Mouse (Mus musculus) kidney, embryonic 16.5 days (tissue): ENCODE results near the gene Usp40. TPM values are rescaled to one million over a fixed set of nuclear protein-coding genes. Genes with fewer than 3 reads are reported as not detected.

Source experiments
- ATAC-seq: fragments of 200-750 bp; cut with Nextera tagmentation; 2 replicates; pipeline ENCODE4 v1.8.0; 2017; ENCODE audit warnings: moderate TSS enrichment; ENCODE audit not compliant: low FRiP score, low TSS enrichment
- H3K27ac ChIP-seq: fragments of 300-500 bp; sonication (generic); 2 replicates; pipeline ENCODE4 v1.5.1; 2014; ENCODE audit warnings: low read length
- H3K27me3 ChIP-seq: fragments of 300-500 bp; sonication (generic); 2 replicates; pipeline ENCODE4 v1.6.1; 2014; ENCODE audit warnings: low read length, control low read depth, mixed read lengths; ENCODE audit not compliant: insufficient read depth
- H3K36me3 ChIP-seq: fragments of 300-500 bp; sonication (generic); 2 replicates; pipeline ENCODE4 v1.6.1; 2014; ENCODE audit warnings: low read length, control low read depth, mixed read lengths; ENCODE audit not compliant: insufficient read depth
- H3K4me1 ChIP-seq: fragments of 300-500 bp; sonication (generic); 2 replicates; pipeline ENCODE4 v1.6.1; 2014; ENCODE audit warnings: low read length, control low read depth, mixed read lengths; ENCODE audit not compliant: insufficient read depth
- H3K4me2 ChIP-seq: fragments of 300-500 bp; sonication (generic); replicated peaks from 2 replicates; pipeline ENCODE4 v1.6.1; 2014; ENCODE audit warnings: low read depth, low read length
- H3K4me3 ChIP-seq: fragments of 300-500 bp; sonication (generic); 2 replicates; pipeline ENCODE4 v1.5.1; 2014; ENCODE audit warnings: mild to moderate bottlenecking, low read length
- H3K9ac ChIP-seq: fragments of 300-500 bp; sonication (generic); replicated peaks from 2 replicates; pipeline ENCODE4 v1.6.1; 2014; ENCODE audit warnings: low read length
- H3K9me3 ChIP-seq: fragments of 300-500 bp; sonication (generic); 2 replicates; pipeline ENCODE4 v1.6.1; 2016; ENCODE audit warnings: low read length, control low read depth
- WGBS: fragments of 180-500 bp; shearing (Covaris S2); extraction: QIAGEN DNeasy Blood & Tissue Kit; methylation state at CpG from one replicate; pipeline ENCODE4 v1.1.7; 2014; 5-methylcytosine and 5-hydroxymethylcytosine counted together
- polyA plus RNA-seq: library from polyadenylated mRNA; unstranded; fragments of >200 nt; fragmentation: Nextera tagmentation; extraction: Ambion mirVana; gene quantifications from 2 replicates; pipeline ENCODE4 v1.2.1, GENCODE M21; 2015

Usp40 gene
- polyA plus RNA-seq, 1 experiment from 2014 or later = 38.3 TPM

DNA sequence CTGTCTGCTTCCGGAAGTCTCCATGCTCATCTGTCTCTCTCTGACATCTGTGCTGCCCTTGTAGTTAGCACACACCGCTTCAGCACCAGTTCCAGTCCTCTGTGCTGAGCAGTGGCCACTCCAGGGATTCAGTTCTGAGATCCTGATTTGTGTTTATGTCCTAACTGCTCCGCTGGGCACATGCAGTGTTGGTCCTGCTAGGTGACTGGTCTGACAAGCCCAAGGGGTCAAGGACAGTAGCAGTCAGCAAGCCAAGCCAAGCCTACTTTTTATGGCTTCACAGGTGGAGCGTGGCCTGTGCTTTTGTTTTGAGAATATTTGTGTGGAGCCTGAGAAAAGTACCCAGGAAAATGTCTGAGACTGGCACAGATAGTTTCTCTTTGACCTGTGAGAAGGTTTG lies 83.5 kb downstream of the Usp40 start:
- Histone ChIP-seq H3K36me3 (peaks cover 42% of the 10 kb centered on the region), H3K4me3 (no peak overlapping the region), H3K27me3 (no peaks in the 10 kb centered on the region), H3K4me1 (no peaks in the 10 kb centered on the region), H3K9me3 (no peaks in the 10 kb centered on the region), H3K9ac (no peak overlapping the region), H3K27ac (no peak overlapping the region), H3K4me2 (no peak overlapping the region)
- ATAC-seq = no peak
- WGBS = 83% methylated on average over 4 of the region's 4 CpGs

DNA sequence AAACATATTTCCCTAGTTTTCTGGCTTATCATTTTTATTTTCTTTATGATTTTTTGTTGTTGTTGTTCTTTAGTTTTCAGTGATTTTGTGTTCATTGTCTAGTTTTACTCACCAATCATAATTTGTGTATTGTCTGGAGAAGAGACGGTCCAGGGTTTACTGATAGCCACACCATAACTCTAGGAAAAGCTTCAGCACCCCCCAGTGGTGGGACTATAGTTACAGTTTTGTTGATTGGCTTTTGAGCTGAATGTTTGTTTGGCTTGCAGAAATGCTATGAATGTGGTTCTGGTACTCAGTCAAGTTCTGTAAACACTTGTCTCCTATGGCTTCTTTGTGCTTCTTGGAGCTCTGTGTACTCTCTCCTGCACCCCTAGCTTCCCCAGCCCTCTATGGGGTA lies 85.7 kb downstream of the Usp40 start:
- no peaks in the 10 kb centered on the region for H3K9me3 ChIP-seq
- H3K36me3 ChIP-seq = peaks cover 53% of the 10 kb centered on the region
- no peaks in the 10 kb centered on the region for H3K4me1 ChIP-seq
- H3K27me3 ChIP-seq = no peaks in the 10 kb centered on the region
- WGBS = 55% methylated on average over 1 of the region's 1 CpGs
- no peak overlapping the region for H3K4me3 ChIP-seq
- H3K27ac ChIP-seq = no peak overlapping the region
- no peak overlapping the region for H3K4me2 ChIP-seq
- no peak for ATAC-seq
- H3K9ac ChIP-seq = no peak overlapping the region

DNA sequence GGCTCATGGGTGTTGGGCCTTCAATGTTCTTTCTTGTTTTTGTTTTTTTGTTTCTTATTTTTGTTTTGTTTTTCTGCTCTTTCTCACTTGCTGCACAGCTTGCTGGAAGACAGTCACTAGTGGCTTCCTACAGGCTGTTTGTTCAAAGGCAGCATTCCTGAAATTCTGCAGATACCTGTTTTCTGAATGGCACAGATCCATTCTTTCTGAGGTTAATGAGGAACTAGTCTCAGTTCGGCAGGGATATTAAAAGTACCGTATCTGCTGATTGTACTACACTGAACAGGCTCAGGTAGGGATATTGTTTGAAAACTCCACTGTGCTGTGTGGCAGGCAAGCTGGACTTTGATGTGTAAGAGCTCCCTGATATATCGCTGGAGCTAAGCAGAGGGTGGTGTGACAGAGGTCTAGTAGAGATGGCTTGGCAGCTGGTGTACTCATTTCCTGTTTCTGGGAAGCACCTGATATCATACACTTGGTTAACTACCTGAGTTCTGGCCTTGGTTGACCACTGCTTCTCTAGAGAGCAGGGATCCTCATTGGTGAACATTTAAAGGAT lies 88.2 kb downstream of the Usp40 start:
- H3K27me3 ChIP-seq = no peaks in the 10 kb centered on the region
- no peak overlapping the region for H3K4me2 ChIP-seq
- no peak overlapping the region for H3K4me3 ChIP-seq
- ATAC-seq = no peak
- H3K9me3 ChIP-seq = no peaks in the 10 kb centered on the region
- 86% methylated on average over 3 of the region's 3 CpGs for WGBS
- peaks cover 44% of the 10 kb centered on the region for H3K36me3 ChIP-seq
- no peak overlapping the region for H3K27ac ChIP-seq
- H3K4me1 ChIP-seq = no peaks in the 10 kb centered on the region
- no peak overlapping the region for H3K9ac ChIP-seq

DNA sequence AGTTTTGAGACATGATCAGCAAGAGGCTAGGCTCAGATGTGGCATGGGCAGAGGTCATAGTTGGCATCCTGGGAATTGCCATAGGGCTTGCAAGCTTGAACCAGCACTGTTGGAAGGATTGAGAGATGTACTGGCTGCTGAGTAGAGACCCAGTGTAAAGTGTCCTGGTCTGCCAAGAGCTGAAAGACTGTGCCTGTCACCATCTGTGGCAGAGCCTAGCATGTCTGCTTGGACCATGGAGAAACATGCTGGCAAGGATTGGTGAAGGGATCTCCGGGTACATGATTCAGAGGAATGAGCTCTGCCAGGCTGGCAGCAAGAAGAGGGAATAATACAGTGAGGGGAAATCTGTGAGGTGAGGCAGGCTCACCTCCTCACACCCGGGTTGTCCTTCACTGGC lies 90.3 kb downstream of the Usp40 start:
- H3K4me3 ChIP-seq = no peak overlapping the region
- peaks cover 38% of the 10 kb centered on the region for H3K36me3 ChIP-seq
- WGBS = 96% methylated on average over 2 of the region's 2 CpGs
- H3K9ac ChIP-seq = no peak overlapping the region
- H3K27me3 ChIP-seq = no peaks in the 10 kb centered on the region
- no peak overlapping the region for H3K4me2 ChIP-seq
- H3K27ac ChIP-seq = no peak overlapping the region
- no peaks in the 10 kb centered on the region for H3K4me1 ChIP-seq
- no peaks in the 10 kb centered on the region for H3K9me3 ChIP-seq
- ATAC-seq = no peak

DNA sequence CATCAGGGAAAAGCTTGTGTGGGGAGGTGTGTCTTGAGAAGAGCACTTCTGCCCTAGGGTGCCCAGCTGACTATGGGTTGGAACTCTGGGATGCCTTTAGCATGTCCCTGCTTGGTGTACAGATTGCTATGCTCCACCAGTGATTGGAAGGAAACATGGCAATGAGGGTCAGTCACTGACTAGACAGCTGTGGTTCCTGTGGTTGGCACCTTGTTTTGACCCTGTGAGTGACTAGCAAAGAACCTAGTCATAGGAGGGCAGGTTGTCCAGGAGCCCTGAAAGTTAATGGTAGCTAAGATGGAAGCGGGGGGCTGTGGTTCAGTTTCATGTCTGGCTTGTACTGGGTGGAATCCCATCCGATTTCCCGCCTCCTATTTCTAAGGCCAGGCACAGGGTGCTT lies 91.0 kb downstream of the Usp40 start:
- H3K27me3 ChIP-seq = no peaks in the 10 kb centered on the region
- H3K27ac ChIP-seq = no peak overlapping the region
- H3K9me3 ChIP-seq = no peaks in the 10 kb centered on the region
- no peak overlapping the region for H3K4me3 ChIP-seq
- no peak overlapping the region for H3K4me2 ChIP-seq
- no peak for ATAC-seq
- 98% methylated on average over 3 of the region's 3 CpGs for WGBS
- H3K9ac ChIP-seq = no peak overlapping the region
- H3K36me3 ChIP-seq = peaks cover 38% of the 10 kb centered on the region
- no peaks in the 10 kb centered on the region for H3K4me1 ChIP-seq

DNA sequence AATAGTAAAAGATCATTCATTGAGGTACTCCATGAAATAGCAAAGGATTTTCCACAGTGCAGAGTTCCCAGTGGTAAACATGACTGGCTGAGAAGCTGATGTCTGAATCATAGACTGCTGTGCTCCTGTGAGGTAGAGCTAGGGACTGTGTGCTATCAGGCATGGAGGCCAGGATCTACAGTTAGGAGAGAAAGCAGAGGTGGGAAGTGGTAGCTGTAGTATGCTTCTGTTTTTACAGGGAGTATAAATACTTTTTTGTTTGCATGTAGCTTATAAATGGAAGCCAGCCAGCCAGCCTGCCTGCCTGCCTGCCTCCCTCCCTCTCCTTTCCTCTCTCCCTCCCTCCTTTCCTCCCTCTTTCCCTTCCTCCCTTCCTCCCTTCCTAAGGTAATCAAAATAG lies 95.0 kb downstream of the Usp40 start:
- no peak for ATAC-seq
- no peaks in the 10 kb centered on the region for H3K9me3 ChIP-seq
- peak overlapping the region; percentile 33; the same call in 1 of the 2 replicates for H3K27ac ChIP-seq
- H3K36me3 ChIP-seq = peaks cover 18% of the 10 kb centered on the region
- H3K9ac ChIP-seq = no peak overlapping the region
- H3K4me2 ChIP-seq = no peak overlapping the region
- no peaks in the 10 kb centered on the region for H3K27me3 ChIP-seq
- H3K4me1 ChIP-seq = peaks cover 3% of the 10 kb centered on the region; the same call in 1 of the 2 replicates
- H3K4me3 ChIP-seq = no peak overlapping the region

DNA sequence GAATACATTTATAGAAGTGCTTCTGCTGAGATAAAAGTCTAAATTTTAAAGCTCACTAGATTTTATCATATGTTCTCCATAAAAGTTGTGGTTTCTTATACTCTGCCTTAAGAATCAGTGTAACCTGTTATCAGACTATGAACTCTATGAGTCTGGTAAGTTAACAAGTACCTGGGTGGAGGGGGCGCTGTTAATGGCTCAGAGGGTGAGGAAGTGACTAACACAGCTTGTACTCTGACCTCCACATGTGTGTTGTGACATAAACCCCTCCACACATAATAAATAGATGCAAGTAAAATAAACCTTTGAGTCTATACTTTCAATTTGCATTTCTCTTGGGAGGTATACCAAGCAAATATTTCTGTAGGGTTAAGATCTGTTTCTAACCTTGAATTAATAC lies 97.9 kb downstream of the Usp40 start:
- WGBS = 93% methylated on average over 1 of the region's 1 CpGs

DNA sequence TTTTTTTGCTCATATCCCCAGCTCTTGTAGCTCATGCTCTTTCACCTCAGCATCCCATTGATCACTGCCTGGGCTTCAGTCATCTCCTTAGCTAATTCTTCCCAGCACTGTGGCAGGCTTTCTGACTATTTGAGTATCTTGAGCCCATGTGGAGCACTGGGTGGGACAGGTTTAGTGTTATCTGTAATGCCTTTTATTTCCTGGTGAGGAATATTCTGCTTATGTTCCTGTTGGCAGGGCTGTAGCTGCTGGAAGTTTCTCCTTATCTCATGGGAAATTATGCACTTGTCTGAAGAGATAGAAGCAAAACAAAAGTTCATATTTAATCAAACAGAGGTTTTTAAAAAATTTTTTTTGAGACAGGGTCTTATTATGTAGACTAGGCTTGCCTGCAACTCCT lies 98.8 kb downstream of the Usp40 start:
- no peak for ATAC-seq
- no peaks in the 10 kb centered on the region for H3K27me3 ChIP-seq
- H3K4me1 ChIP-seq = peaks cover 7% of the 10 kb centered on the region; the same call in 1 of the 2 replicates
- no peaks in the 10 kb centered on the region for H3K9me3 ChIP-seq
- no peak overlapping the region for H3K4me3 ChIP-seq
- H3K4me2 ChIP-seq = no peak overlapping the region
- no peak overlapping the region for H3K27ac ChIP-seq
- no peak overlapping the region for H3K9ac ChIP-seq
- H3K36me3 ChIP-seq = 0 out of 2 replicates have a peak, but pooled peaks cover 3% of the 10 kb centered on the region

More for the DNA sequence above, 97.9 kb downstream of the Usp40 start:
- no peaks in the 10 kb centered on the region for H3K9me3 ChIP-seq
- ATAC-seq = no peak
- no peak overlapping the region for H3K27ac ChIP-seq
- H3K9ac ChIP-seq = no peak overlapping the region
- H3K4me3 ChIP-seq = no peak overlapping the region
- H3K4me1 ChIP-seq = peaks cover 7% of the 10 kb centered on the region; the same call in 1 of the 2 replicates
- no peak overlapping the region for H3K4me2 ChIP-seq
- H3K27me3 ChIP-seq = no peaks in the 10 kb centered on the region
- H3K36me3 ChIP-seq = 0 out of 2 replicates have a peak, but pooled peaks cover 3% of the 10 kb centered on the region

DNA sequence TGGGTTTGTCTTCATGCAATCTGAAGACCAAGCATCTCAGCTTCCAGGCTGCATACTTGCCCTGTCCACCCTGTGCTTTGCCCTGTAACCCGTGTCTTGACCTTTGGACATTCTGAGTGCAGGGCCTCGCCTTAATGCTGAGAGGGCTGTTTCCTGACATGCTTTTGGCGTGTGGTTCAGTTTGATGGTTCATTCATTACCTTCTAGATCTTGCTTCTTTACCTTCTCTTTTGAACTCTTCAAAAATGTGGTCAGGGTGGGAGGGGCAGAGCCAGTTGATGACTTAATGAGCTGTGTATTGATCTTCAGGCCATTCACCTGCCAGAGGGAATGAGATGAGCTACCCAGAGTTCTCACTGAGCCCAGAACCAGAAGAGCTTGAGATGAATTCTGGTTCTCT lies 99.6 kb downstream of the Usp40 start:
- Histone ChIP-seq H3K36me3 (0 out of 2 replicates have a peak, but pooled peaks cover 3% of the 10 kb centered on the region), H3K4me2 (no peak overlapping the region), H3K27me3 (no peaks in the 10 kb centered on the region), H3K9me3 (no peaks in the 10 kb centered on the region), H3K27ac (no peak overlapping the region), H3K4me1 (peaks cover 7% of the 10 kb centered on the region; the same call in 1 of the 2 replicates), H3K4me3 (no peak overlapping the region), H3K9ac (no peak overlapping the region)
- 59% methylated on average over 3 of the region's 3 CpGs for WGBS
- peak; percentile 65; the same call in 1 of the 2 replicates for ATAC-seq

DNA sequence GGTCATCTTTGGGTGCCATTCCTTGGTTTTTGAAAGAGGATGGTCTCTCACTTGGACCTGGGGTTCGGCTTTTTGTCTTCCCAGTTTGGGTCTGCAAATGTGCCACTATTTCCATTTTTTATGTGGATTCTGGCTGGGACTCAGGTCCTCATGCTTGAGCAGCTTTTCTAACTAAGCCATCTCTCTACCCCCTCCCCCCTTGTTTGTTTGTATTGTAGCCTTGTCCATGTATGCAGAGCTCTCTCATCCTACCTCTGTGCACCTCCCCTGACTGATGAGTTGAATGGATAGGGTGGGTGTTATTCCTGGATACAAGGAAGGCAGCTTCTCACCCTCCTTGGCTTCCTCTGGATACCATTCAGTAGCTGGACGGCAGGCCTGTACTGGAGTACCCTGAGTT lies 100.3 kb downstream of the Usp40 start:
- Histone ChIP-seq H3K27ac (no peak overlapping the region), H3K36me3 (peaks cover 6% of the 10 kb centered on the region; the same call in 1 of the 2 replicates), H3K4me1 (peaks cover 7% of the 10 kb centered on the region; the same call in 1 of the 2 replicates), H3K9me3 (no peaks in the 10 kb centered on the region), H3K27me3 (no peaks in the 10 kb centered on the region), H3K4me2 (no peak overlapping the region), H3K9ac (no peak overlapping the region), H3K4me3 (no peak overlapping the region)
- 98% methylated on average over 2 of the region's 2 CpGs for WGBS
- no peak for ATAC-seq
